Mouse (Mus musculus) mouse embryonic stem cell (cell line): ENCODE measurements around the gene Nckap5l.

Experiments used
- in situ Hi-C, 2 experiments: fragments of 300-500 bp; cut with MboI; formaldehyde crosslinking; loops; 1 replicate in 1 of 2; 3 replicates in 1 of 2; pipeline ENCODE4 v1.14.3; 2019 to 2020; ENCODE audit warnings: low sequenced_read_pairs in 2 of 2, low pct_unique_long_range_greater_than_20kb in 1 of 2, mixed read lengths in 1 of 2; ENCODE audit not compliant: unreplicated experiment in 1 of 2

The Nckap5l gene

GRCm38 (mm10) chr15:99415793-99416192 lies 41.8 kb downstream of the Nckap5l start:
- in situ Hi-C loops = no loop called here

GRCm38 (mm10) chr15:99411747-99412146 lies 45.8 kb downstream of the Nckap5l start:
- in situ Hi-C loops = no loop called here

GRCm38 (mm10) chr15:99408845-99409244 lies 48.7 kb downstream of the Nckap5l start:
- in situ Hi-C loops = no loop called here

GRCm38 (mm10) chr15:99406986-99407570 lies 50.5 kb downstream of the Nckap5l start:
- in situ Hi-C loops = no loop called here

GRCm38 (mm10) chr15:99405150-99405549 lies 52.4 kb downstream of the Nckap5l start:
- in situ Hi-C loops = no loop called here

- in situ Hi-C loops = no loop called here
These were observed 54.2 kb downstream of the Nckap5l start for GRCm38 (mm10) chr15:99403159-99403889.

GRCm38 (mm10) chr15:99400602-99401001 lies 56.9 kb downstream of the Nckap5l start:
- in situ Hi-C loops = no loop called here

GRCm38 (mm10) chr15:99399503-99400245 lies 57.9 kb downstream of the Nckap5l start:
- in situ Hi-C loops = no loop called here

- in situ Hi-C loops = no loop called here
These were observed 59.9 kb downstream of the Nckap5l start for GRCm38 (mm10) chr15:99397622-99398021.

GRCm38 (mm10) chr15:99396875-99397274 lies 60.7 kb downstream of the Nckap5l start:
- in situ Hi-C loops = no loop called here

GRCm38 (mm10) chr15:99396462-99396861 lies 61.1 kb downstream of the Nckap5l start:
- in situ Hi-C loops = no loop called here

GRCm38 (mm10) chr15:99393386-99394252 lies 63.9 kb downstream of the Nckap5l start:
- in situ Hi-C loops = no loop called here

GRCm38 (mm10) chr15:99392486-99393385 lies 64.8 kb downstream of the Nckap5l start, which contains the start of gene Tmbim6:
Tmbim6 (plus strand) TSS chr15:99392882.
- in situ Hi-C loops = no loop called here

GRCm38 (mm10) chr15:99391975-99392374 lies 65.6 kb downstream of the Nckap5l start:
- in situ Hi-C loops = no loop called here

GRCm38 (mm10) chr15:99390472-99391401 lies 66.8 kb downstream of the Nckap5l start:
- in situ Hi-C loops = no loop called here

- in situ Hi-C loops = no loop called here
These were observed 69.6 kb downstream of the Nckap5l start for GRCm38 (mm10) chr15:99387976-99388375.

- in situ Hi-C loops = no loop called here
These were observed 70.8 kb downstream of the Nckap5l start for GRCm38 (mm10) chr15:99386796-99387195.
